Mouse (Mus musculus): ENCODE measurements around the gene Tspan4.
"Not testable (repeated sequence)": the region's sequence is repeated elsewhere in the genome, so short reads cannot be mapped to it uniquely, and the experiment has no call there.

The Tspan4 gene

GRCm38 (mm10) chr7:141439140-141439679 lies 35.8 kb upstream of the Tspan4 start:
- DNase-seq (ENCODE audit: low spot score in 2 of 2): no peak

DNA sequence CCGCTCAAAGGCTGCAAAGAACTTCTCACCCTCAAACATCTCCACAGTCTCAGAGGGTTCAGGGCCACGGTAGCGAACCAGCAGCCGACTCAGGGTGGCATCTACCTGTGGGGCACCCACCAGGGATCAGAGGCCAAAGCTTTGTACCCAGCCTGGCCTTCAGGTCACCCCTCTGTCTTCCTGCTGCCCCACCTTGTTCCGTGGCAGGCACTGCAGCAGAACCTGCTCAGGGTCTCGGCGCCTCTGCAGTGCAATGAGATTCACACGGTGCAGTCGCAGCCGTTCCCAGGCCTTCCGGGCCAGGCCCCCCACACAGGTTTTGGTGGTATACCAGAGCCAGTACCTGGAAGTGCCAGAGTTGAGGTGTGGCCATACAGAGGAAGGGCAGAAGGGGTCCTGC lies 35.2 kb upstream of the Tspan4 start:
- no peak for DNase-seq (ENCODE audit: low spot score in 2 of 2)

DNA sequence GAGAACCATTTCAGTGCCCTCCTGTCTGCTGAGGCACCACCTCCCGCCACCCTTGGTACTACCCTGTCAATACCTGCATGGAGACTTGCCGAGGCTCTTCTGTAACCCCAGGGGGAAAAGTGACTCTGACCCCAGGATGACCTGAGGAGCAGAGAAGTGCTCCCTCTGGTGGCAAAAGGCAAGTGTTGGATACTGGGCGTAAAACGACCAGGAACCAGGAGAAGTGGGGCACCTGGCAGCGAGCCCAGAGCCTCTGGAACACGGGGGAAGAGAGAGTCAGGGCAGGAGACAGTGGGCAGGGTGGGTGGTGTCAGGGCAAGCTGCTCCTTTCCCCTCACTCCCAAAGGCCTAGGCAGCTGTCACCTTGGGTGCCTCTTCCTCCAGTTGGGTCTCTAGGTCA lies 34.4 kb upstream of the Tspan4 start:
- DNase-seq (ENCODE audit: low spot score in 2 of 2): no peak

GRCm38 (mm10) chr7:141441460-141441859 lies 33.6 kb upstream of the Tspan4 start:
- DNase-seq (ENCODE audit: low spot score in 2 of 2): no peak

- DNase-seq (ENCODE audit: low spot score in 2 of 2): no peak
These were observed 32.8 kb upstream of the Tspan4 start for GRCm38 (mm10) chr7:141442199-141442598.

DNA sequence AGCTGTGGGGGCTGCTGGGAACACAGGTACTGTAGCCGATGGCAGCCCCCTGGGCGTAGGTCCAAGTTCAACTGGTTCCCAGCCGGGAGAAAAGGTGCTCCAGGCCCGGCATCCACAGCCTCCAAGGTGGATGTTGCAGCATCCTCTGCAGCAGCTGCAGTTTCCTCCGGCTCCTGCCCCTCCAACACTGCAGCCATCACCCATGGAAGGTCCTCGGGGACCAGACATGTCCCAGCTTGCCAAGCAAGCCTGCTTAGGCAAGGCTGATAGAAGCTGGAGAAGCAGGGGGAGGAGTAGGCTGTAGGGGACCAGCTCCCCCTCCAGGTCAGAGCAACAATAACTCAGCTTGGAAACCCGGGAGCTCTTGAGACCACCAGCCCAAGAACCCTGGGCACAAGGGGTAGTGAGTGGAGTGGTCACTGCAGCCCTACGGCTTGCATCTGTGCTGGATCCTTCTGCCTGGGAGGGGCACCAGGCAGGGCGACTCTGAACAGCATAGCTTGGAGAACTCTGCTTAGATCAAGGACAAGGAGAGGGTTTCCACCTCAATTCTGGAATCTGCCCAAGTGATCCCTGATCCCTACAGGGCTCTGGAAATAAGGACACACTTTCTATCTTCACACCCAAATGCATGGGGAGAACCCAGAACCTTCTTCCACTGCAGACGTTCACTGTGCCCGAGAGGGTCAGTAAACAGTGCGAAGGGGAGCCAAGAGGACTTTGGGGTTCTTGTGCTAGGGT lies 31.8 kb upstream of the Tspan4 start:
- DNase-seq (ENCODE audit: low spot score in 2 of 2): no peak

- no peak for DNase-seq (ENCODE audit: low spot score in 2 of 2)
These were observed 31.2 kb upstream of the Tspan4 start, which contains the start of gene Pidd1 for GRCm38 (mm10) chr7:141443828-141444237. TSS of gene Pidd1 (minus strand) at chr7:141444025.

DNA sequence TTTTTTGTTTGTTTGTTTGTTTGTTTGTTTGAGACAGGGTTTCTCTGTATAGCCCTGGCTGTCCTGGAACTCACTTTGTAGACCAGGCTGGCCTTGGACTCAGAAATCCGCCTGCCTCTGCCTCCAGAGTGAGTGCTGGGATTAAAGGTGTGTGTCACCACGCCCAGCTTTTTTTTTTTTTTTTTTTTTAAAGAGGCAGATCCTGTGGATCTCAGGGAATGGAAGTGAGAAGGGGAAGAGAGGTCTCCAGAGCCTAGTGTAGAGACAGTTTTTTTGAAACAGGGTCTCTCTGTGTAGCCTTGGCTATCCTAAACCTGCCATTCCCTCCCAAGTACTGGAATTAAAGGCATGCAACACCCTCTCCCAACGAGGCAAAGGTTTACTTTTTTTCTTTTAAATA lies 28.7 kb upstream of the Tspan4 start:
- not testable (repeated sequence) for DNase-seq (ENCODE audit: low spot score in 2 of 2)

DNA sequence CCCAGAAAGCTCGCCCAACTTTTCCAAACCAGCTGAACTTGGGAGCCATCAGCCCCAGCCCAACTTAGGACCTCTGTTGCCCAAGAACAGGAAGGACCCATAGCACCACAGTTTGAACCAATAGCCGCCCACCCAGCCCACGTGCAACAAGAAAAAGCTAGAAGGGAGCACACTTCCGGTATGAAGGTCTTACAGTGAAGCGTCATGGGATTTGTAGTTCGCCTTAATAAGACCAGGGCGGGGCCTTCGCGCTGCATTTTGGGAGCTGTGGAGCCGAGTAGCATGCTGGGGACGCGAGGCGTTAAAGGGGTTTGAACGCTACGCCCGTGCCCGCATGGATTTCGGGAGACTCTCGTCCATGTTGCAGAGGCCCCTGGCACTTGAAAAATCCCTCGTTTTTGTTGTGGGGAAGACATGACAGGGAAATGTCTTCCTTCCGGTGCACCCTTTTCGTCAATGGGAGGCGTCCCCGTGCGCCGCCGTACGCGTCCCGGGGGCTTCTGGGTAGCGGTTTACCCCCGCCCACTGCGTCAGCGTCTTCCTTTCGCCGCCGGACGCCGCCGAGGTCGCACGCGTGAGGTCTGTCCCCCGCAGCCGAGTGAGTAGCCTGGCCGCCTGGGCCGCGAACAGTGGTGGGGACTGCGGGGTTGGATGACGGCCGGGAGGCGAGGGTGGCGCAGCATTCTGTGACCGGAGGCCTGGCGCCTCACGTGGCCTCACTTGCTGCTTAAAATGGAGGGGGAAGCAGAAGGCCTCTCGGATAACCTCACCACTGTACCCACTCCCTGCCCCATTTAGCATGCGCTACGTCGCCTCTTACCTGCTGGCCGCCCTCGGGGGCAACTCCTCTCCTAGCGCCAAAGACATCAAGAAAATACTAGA lies 27.7 kb upstream of the Tspan4 start, which contains the start of gene Rplp2:
Rplp2 (plus strand) TSS at position 261 of the 882 bp plus-strand sequence.
- DNase-seq (ENCODE audit: low spot score in 2 of 2): peak; percentile 89 to 95

- DNase-seq (ENCODE audit: low spot score in 2 of 2): no peak
These were observed 23.1 kb upstream of the Tspan4 start for GRCm38 (mm10) chr7:141451928-141452327.

DNA sequence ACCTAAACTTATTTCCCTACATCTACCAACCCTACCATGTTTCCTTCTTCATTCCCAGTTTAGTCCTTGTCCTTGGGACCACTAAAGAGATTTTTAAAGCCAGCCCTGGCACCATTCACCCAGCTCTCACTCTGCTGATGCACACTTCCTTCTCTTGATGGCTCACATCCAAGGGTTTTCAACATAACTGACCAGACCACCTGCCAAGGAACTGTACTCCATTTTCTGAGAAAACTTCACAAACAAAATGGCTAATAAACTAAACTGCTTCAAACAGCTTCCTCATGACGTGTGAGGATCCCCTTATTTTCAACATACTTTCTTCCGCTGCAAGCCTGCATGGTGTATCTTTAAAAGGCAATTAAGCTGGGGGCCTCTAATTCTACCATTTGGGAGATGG lies 21.4 kb upstream of the Tspan4 start:
- DNase-seq (ENCODE audit: low spot score in 2 of 2): no peak

DNA sequence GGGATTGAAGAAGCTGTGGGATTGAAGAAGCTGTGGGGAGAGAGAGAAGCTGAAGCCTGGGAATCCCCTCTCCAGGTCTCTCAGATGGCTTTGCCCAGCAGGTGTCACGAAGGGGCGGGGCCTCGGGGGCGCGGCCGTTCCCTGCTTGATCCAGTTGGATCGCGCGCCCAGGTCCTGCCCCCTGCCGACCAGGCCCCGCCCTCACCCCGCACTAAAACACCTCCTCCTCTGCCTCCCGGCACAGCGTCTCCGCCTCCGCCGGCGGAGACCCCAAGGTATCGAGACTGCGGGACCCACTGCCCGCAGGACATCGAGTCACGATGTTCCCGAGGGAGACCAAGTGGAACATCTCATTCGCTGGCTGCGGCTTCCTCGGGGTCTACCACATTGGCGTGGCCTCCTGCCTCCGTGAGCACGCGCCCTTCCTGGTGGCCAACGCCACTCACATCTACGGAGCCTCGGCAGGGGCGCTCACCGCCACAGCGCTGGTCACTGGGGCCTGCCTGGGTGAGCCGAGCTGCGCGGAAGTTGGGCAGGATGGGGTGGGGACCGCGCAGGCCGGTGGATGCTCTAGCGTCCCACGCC lies 20.0 kb upstream of the Tspan4 start, which contains the start of gene Pnpla2:
Pnpla2 (plus strand) TSS at position 232 of the 585 bp plus-strand sequence.
- peak in 1 of 2 experiments; percentile 89 for DNase-seq (ENCODE audit: low spot score in 2 of 2)

GRCm38 (mm10) chr7:141455610-141456314 lies 19.3 kb upstream of the Tspan4 start:
- DNase-seq (ENCODE audit: low spot score in 2 of 2): no peak

DNA sequence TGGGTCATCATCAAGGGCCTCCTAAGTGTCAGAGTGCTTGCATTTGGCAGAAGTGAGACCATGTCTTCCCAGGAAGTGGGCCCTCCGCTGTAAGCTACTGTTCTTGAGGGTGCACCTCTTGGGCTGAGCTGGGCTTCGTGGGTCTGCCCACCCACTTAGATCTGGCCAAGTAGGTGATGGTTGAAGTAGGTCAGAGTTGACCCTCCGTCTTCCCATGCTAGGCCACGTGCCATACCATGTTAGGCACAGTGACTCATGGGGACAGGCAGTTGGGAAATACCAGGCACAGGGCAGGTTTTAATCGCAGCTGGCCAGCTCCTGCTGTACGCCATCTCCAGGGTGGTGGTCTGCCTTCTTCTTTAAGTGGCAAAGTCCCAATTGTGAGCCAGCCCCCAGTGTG lies 18.3 kb upstream of the Tspan4 start:
- no peak for DNase-seq (ENCODE audit: low spot score in 2 of 2)

DNA sequence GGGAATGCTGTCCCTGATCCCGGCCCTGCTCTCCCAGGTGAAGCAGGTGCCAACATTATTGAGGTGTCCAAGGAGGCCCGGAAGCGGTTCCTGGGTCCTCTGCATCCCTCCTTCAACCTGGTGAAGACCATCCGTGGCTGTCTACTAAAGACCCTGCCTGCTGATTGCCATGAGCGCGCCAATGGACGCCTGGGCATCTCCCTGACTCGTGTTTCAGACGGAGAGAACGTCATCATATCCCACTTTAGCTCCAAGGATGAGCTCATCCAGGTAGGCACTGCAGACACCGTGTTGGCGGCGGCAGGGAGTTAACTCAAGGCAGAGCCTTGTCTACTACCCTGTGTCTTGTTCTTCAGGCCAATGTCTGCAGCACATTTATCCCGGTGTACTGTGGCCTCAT lies 17.8 kb upstream of the Tspan4 start:
- no peak for DNase-seq (ENCODE audit: low spot score in 2 of 2)

- DNase-seq (ENCODE audit: low spot score in 2 of 2): no peak
These were observed 16.9 kb upstream of the Tspan4 start for GRCm38 (mm10) chr7:141457986-141458660.

DNA sequence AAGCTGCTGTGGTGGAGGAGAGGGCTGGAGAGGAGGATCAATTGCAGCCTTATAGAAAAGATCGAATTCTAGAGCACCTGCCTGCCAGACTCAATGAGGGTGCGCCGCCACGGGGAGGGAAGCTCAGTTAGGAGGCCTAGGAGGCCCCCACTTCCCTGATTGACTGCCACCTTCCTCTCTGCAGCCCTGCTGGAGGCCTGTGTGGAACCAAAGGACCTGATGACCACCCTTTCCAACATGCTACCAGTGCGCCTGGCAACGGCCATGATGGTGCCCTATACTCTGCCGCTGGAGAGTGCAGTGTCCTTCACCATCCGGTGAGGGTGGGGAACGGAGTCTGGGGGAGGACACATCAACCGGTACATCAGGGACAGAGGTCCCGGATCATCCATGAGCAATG lies 16.4 kb upstream of the Tspan4 start:
- DNase-seq (ENCODE audit: low spot score in 2 of 2): no peak

DNA sequence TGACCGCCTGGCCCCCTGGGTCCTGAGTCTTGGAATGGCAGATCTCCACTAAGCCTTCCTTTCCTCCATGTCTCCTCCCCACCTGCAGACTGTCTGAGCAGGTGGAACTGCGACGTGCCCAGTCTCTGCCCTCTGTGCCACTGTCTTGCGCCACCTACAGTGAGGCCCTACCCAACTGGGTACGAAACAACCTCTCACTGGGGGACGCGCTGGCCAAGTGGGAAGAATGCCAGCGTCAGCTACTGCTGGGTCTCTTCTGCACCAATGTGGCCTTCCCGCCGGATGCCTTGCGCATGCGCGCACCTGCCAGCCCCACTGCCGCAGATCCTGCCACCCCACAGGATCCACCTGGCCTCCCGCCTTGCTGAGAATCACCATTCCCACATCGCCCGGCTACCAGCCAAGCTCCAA lies 15.7 kb upstream of the Tspan4 start:
- DNase-seq (ENCODE audit: low spot score in 2 of 2): no peak

DNA sequence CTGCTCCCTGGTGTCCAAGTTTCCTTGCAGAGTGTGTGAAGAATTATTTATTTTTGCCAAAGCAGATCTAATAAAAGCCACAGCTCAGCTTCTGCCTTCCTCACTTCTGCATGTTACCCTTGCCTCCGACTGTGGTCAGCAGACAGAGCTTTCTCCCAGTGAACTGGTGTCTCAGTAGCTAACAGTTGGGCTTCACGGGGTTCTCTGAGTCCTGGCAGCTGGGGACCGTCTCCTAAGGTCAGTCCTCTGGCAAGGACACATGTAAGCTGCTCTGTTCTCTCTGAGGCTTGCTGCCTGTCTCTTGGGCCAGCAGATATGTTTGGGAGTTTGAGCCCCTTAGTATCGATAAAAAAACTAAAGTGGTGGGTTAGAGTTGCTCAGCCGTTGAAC lies 15.0 kb upstream of the Tspan4 start:
- DNase-seq (ENCODE audit: low spot score in 2 of 2): no peak

GRCm38 (mm10) chr7:141460391-141461113 lies 14.5 kb upstream of the Tspan4 start, which contains the start of gene Cracr2b:
TSS of gene Cracr2b (plus strand) at chr7:141461094.
- DNase-seq (ENCODE audit: low spot score in 2 of 2): no peak

All from left cerebral cortex, adult 9 months (tissue).